In genomic region chr17:27125185-27125584, GRCm38 (mm10) we compare ENCODE assay signal across 8 mouse cellular contexts. TPM values are rescaled to one million over a fixed set of nuclear protein-coding genes. Genes with fewer than 3 reads are reported as not detected.
A peak's percentile ranks its signal among the peaks of the same experiment; 100 is the strongest.
DNase-seq lines count a peak whose midpoint lies in the region.

No protein-coding gene starts in this region.

- peak; percentile 84 for DNase-seq in CD4-positive, CD25-positive, alpha-beta regulatory T cell, adult 2 months (ENCODE audit: low read depth, low spot score)
- peak; percentile 86 for DNase-seq in NIH3T3 (ENCODE audit: low read depth)
- DNase-seq in cerebellum, postnatal 14 days, result peak; percentile 83 to 92
- DNase-seq in gastrocnemius, postnatal 36 days, result peak; percentile 71 to 73
- DNase-seq in layer of hippocampus, postnatal 10 days (ENCODE audit: low spot score in 2 of 2), result peak; percentile 79 to 80
- DNase-seq in lung, postnatal 36 days, result peak; percentile 82
- DNase-seq in skeletal muscle tissue, adult 2 months (ENCODE audit: low read depth, low spot score), result peak; percentile 43
- peak; percentile 61 to 86 for DNase-seq in urinary bladder, postnatal 4 days (ENCODE audit: low spot score in 2 of 2)

- intact Hi-C loops in gastrocnemius, postnatal 36 days (cut with DNase I), result loop anchor here (2.0 to 10.0 kb wide), 2 partner anchors 92 to 390 kb away; no protein-coding TSS in a partner anchor

RNA-seq across cellular contexts. Expression of gene Uqcc2, which starts 8.5 kb away (rescaled TPM):
- 100 to 1,000 TPM; 374 to 378 TPM for total RNA-seq in gastrocnemius, postnatal 36 days (2021)
- 100 to 1,000 TPM; 152 to 168 TPM for total RNA-seq in layer of hippocampus, postnatal 10 days (2021)

RNA-seq across cellular contexts. Expression of gene Ip6k3, which starts 42.4 kb away (rescaled TPM):
- total RNA-seq in gastrocnemius, postnatal 36 days (2021), result 10 to 100 TPM; 56.6 to 86.1 TPM
- total RNA-seq in layer of hippocampus, postnatal 10 days (2021), result not detected

Comparison
In these comparisons a context has a peak if more than half of its experiments do, and no peak if none do; other contexts are left out.
1. Peak in every context shown above with its lines: DNase-seq.
2. RNA of gene Ip6k3, which starts 42.4 kb away (total RNA-seq): 56.6 to 86.1 TPM in gastrocnemius, postnatal 36 days; not detected in layer of hippocampus, postnatal 10 days; every median in the first group is over 10 times any median in the second.